Mouse (Mus musculus): ENCODE results near the gene Phtf2. TPM values are rescaled to one million over a fixed set of nuclear protein-coding genes. Genes with fewer than 3 reads are reported as not detected.

The Phtf2 gene
- polyA plus RNA-seq, 1 experiment from 2014 or later: 25.3 TPM

- H3K9me3 ChIP-seq: no peaks in the 10 kb centered on the region
- H3K4me1 ChIP-seq (replicated peaks): peaks cover 14% of the 10 kb centered on the region
- no peak overlapping the region for H3K4me3 ChIP-seq
- no peak overlapping the region for H3K9ac ChIP-seq
- WGBS: 93% methylated on average over 4 of the region's 4 CpGs
- no peak overlapping the region for H3K27ac ChIP-seq (replicated peaks)
- H3K27me3 ChIP-seq: no peaks in the 10 kb centered on the region
- ATAC-seq (ENCODE audit: low read depth): no peak
- no peak overlapping the region for H3K4me2 ChIP-seq
- peaks cover 7% of the 10 kb centered on the region; the same call in 1 of the 2 replicates for H3K36me3 ChIP-seq
These were observed 21.4 kb downstream of the Phtf2 start for GRCm38 (mm10) chr5:20860565-20860964.

GRCm38 (mm10) chr5:20858404-20858803 lies 23.5 kb downstream of the Phtf2 start:
- Histone ChIP-seq H3K9me3 (no peaks in the 10 kb centered on the region), H3K36me3 (peaks cover 7% of the 10 kb centered on the region; the same call in 1 of the 2 replicates), H3K4me2 (no peak overlapping the region), H3K4me1 (replicated peaks) (peaks cover 3% of the 10 kb centered on the region; the same call in 1 of the 2 replicates), H3K4me3 (no peak overlapping the region), H3K27ac (replicated peaks) (no peak overlapping the region), H3K27me3 (no peaks in the 10 kb centered on the region), H3K9ac (no peak overlapping the region)
- no peak for ATAC-seq (ENCODE audit: low read depth)
- 94% methylated on average over 2 of the region's 2 CpGs for whole genome bisulfite sequencing

GRCm38 (mm10) chr5:20855066-20855465 lies 26.9 kb downstream of the Phtf2 start:
- Histone ChIP-seq H3K36me3 (peaks cover 7% of the 10 kb centered on the region; the same call in 1 of the 2 replicates), H3K27ac (replicated peaks) (no peak overlapping the region), H3K27me3 (no peaks in the 10 kb centered on the region), H3K4me3 (no peak overlapping the region), H3K4me1 (replicated peaks) (peaks cover 3% of the 10 kb centered on the region; the same call in 1 of the 2 replicates), H3K4me2 (no peak overlapping the region), H3K9ac (no peak overlapping the region), H3K9me3 (no peaks in the 10 kb centered on the region)
- ATAC-seq (ENCODE audit: low read depth): no peak
- WGBS: 93% methylated on average over 4 of the region's 4 CpGs

- no peak for ATAC-seq (ENCODE audit: low read depth)
- Histone ChIP-seq H3K27ac (replicated peaks) (no peak overlapping the region), H3K4me1 (replicated peaks) (no peaks in the 10 kb centered on the region), H3K27me3 (no peaks in the 10 kb centered on the region), H3K4me3 (no peak overlapping the region), H3K9me3 (no peaks in the 10 kb centered on the region), H3K36me3 (no peaks in the 10 kb centered on the region), H3K4me2 (no peak overlapping the region), H3K9ac (no peak overlapping the region)
- 96% methylated on average over 2 of the region's 2 CpGs for WGBS
These were observed 34.9 kb downstream of the Phtf2 start for GRCm38 (mm10) chr5:20847010-20847409.

GRCm38 (mm10) chr5:20843816-20844215 lies 38.1 kb downstream of the Phtf2 start:
- Histone ChIP-seq H3K4me2 (no peak overlapping the region), H3K4me3 (no peak overlapping the region), H3K27ac (replicated peaks) (no peak overlapping the region), H3K36me3 (no peaks in the 10 kb centered on the region), H3K9ac (no peak overlapping the region), H3K9me3 (no peaks in the 10 kb centered on the region), H3K27me3 (no peaks in the 10 kb centered on the region), H3K4me1 (replicated peaks) (peaks cover 10% of the 10 kb centered on the region)
- WGBS: 56% methylated on average over 2 of the region's 2 CpGs
- ATAC-seq (ENCODE audit: low read depth): no peak

GRCm38 (mm10) chr5:20843405-20843804 lies 38.5 kb downstream of the Phtf2 start:
- 68% methylated on average over 2 of the region's 3 CpGs for WGBS
- Histone ChIP-seq H3K4me3 (no peak overlapping the region), H3K9ac (no peak overlapping the region), H3K27ac (replicated peaks) (no peak overlapping the region), H3K4me2 (no peak overlapping the region), H3K9me3 (no peaks in the 10 kb centered on the region), H3K4me1 (replicated peaks) (peaks cover 10% of the 10 kb centered on the region), H3K27me3 (no peaks in the 10 kb centered on the region), H3K36me3 (no peaks in the 10 kb centered on the region)
- no peak for ATAC-seq (ENCODE audit: low read depth)

GRCm38 (mm10) chr5:20837082-20837481 lies 44.8 kb downstream of the Phtf2 start:
- H3K27ac ChIP-seq (replicated peaks): no peak overlapping the region
- no peak overlapping the region for H3K9ac ChIP-seq
- 96% methylated on average over 1 of the region's 1 CpGs for WGBS
- H3K9me3 ChIP-seq: no peaks in the 10 kb centered on the region
- no peaks in the 10 kb centered on the region for H3K36me3 ChIP-seq
- H3K4me3 ChIP-seq: no peak overlapping the region
- H3K27me3 ChIP-seq: no peaks in the 10 kb centered on the region
- no peak for ATAC-seq (ENCODE audit: low read depth)
- H3K4me1 ChIP-seq (replicated peaks): peaks cover 10% of the 10 kb centered on the region
- no peak overlapping the region for H3K4me2 ChIP-seq

GRCm38 (mm10) chr5:20834399-20834798 lies 47.5 kb downstream of the Phtf2 start:
- no peak for ATAC-seq (ENCODE audit: low read depth)
- 96% methylated on average over 1 of the region's 1 CpGs for WGBS
- no peak overlapping the region for H3K4me3 ChIP-seq
- H3K4me2 ChIP-seq: no peak overlapping the region
- H3K4me1 ChIP-seq (replicated peaks): no peaks in the 10 kb centered on the region
- no peak overlapping the region for H3K27ac ChIP-seq (replicated peaks)
- no peaks in the 10 kb centered on the region for H3K36me3 ChIP-seq
- no peaks in the 10 kb centered on the region for H3K27me3 ChIP-seq
- H3K9ac ChIP-seq: no peak overlapping the region
- H3K9me3 ChIP-seq: no peaks in the 10 kb centered on the region

- H3K27me3 ChIP-seq: no peaks in the 10 kb centered on the region
- no peak overlapping the region for H3K4me2 ChIP-seq
- no peaks in the 10 kb centered on the region for H3K9me3 ChIP-seq
- H3K27ac ChIP-seq (replicated peaks): no peak overlapping the region
- no peaks in the 10 kb centered on the region for H3K4me1 ChIP-seq (replicated peaks)
- H3K9ac ChIP-seq: no peak overlapping the region
- no peak for ATAC-seq (ENCODE audit: low read depth)
- no peaks in the 10 kb centered on the region for H3K36me3 ChIP-seq
- no peak overlapping the region for H3K4me3 ChIP-seq
- WGBS: 91% methylated on average over 2 of the region's 2 CpGs
These were observed 50.5 kb downstream of the Phtf2 start for GRCm38 (mm10) chr5:20831433-20831832.

- WGBS: 94% methylated on average over 1 of the region's 1 CpGs
- no peak overlapping the region for H3K9ac ChIP-seq
- H3K27ac ChIP-seq (replicated peaks): no peak overlapping the region
- H3K4me1 ChIP-seq (replicated peaks): no peaks in the 10 kb centered on the region
- no peak overlapping the region for H3K4me2 ChIP-seq
- H3K27me3 ChIP-seq: no peaks in the 10 kb centered on the region
- ATAC-seq (ENCODE audit: low read depth): no peak
- no peaks in the 10 kb centered on the region for H3K9me3 ChIP-seq
- no peaks in the 10 kb centered on the region for H3K36me3 ChIP-seq
- H3K4me3 ChIP-seq: no peak overlapping the region
These were observed 51.2 kb downstream of the Phtf2 start for GRCm38 (mm10) chr5:20830717-20831116.

- Histone ChIP-seq H3K4me1 (replicated peaks) (no peaks in the 10 kb centered on the region), H3K9me3 (no peaks in the 10 kb centered on the region), H3K9ac (no peak overlapping the region), H3K27ac (replicated peaks) (no peak overlapping the region), H3K36me3 (no peaks in the 10 kb centered on the region), H3K4me2 (no peak overlapping the region), H3K27me3 (no peaks in the 10 kb centered on the region), H3K4me3 (no peak overlapping the region)
- WGBS: 86% methylated on average over 1 of the region's 1 CpGs
- no peak for ATAC-seq (ENCODE audit: low read depth)
These were observed 60.3 kb downstream of the Phtf2 start for GRCm38 (mm10) chr5:20821647-20822046.

- H3K27me3 ChIP-seq: no peaks in the 10 kb centered on the region
- no peaks in the 10 kb centered on the region for H3K9me3 ChIP-seq
- H3K4me2 ChIP-seq: no peak overlapping the region
- H3K4me3 ChIP-seq: no peak overlapping the region
- no peaks in the 10 kb centered on the region for H3K36me3 ChIP-seq
- H3K27ac ChIP-seq (replicated peaks): no peak overlapping the region
- no peaks in the 10 kb centered on the region for H3K4me1 ChIP-seq (replicated peaks)
- H3K9ac ChIP-seq: no peak overlapping the region
- ATAC-seq (ENCODE audit: low read depth): no peak
These were observed 60.8 kb downstream of the Phtf2 start for GRCm38 (mm10) chr5:20821122-20821521.

- no peak overlapping the region for H3K4me3 ChIP-seq
- ATAC-seq (ENCODE audit: low read depth): no peak
- no peaks in the 10 kb centered on the region for H3K36me3 ChIP-seq
- no peaks in the 10 kb centered on the region for H3K9me3 ChIP-seq
- H3K27me3 ChIP-seq: no peaks in the 10 kb centered on the region
- H3K27ac ChIP-seq (replicated peaks): no peak overlapping the region
- H3K9ac ChIP-seq: no peak overlapping the region
- no peak overlapping the region for H3K4me2 ChIP-seq
- H3K4me1 ChIP-seq (replicated peaks): no peaks in the 10 kb centered on the region
- 90% methylated on average over 2 of the region's 2 CpGs for WGBS
These were observed 66.8 kb downstream of the Phtf2 start for GRCm38 (mm10) chr5:20815094-20815493.

Measured in neural tube, embryonic 13.5 days (tissue).